Mouse (Mus musculus) right cerebral cortex, postnatal 14 days (tissue): ENCODE measurements around the gene Vps41.

Source experiments
- DNase-seq: peaks from one replicate; pipeline ENCODE4 v3.0.0; 2022

Gene Vps41

DNA sequence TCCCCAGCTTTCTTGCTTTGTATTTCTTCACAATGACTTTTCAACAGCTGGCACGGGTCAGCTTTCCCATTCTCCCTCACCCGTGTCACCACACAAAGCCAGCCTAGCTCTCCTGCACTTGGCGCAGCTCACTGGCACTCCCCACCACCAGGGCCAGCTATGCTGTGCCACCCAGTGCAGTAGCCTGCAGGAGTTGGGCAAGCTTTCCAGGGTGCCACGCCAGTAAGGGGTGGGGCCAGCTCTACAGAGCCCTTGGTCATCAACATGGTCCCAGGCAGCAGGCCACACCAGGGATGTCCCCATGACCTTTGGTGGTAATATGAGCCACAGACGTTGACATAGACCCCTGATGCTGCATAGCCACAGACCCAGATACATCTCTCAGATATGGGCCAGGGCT lies 80.5 kb downstream of the Vps41 start:
- no peak for DNase-seq

DNA sequence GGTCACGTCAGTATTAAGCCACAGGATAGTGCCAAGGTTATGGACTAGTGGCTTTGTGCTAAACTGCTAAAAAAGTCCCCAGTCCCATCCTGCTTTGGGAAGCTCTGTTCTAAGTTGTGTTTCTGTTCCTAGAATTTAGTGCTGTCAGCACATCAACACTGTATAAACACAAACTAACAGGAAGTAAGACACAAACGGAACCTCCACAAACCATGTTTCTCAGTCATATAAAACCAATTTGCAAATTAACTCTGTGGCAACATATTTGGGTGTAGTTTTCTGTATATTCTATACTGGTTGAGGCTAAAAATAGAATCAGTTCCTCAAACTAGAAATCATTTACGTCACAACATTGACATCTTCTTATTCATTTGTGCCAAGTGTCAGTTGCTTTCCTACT lies 83.3 kb downstream of the Vps41 start:
- no peak for DNase-seq

DNA sequence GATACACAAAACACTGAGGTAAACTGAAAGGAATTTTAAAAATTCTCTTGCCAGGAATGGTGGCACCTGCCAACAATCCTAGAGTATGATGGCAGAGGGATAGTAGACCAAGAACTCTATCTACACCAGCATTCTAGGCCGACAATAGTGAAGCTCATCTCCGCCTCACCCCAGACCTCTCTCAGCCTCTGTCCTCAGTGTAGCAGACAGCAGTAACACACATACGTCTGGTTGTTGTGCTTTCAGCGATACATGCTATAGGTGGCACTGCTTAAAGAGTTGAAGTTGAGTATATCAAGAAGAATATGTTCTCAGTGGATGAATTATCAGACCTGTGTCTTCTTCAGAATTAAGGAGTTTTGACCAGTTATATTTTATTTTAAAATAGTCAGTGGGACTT lies 92.4 kb downstream of the Vps41 start:
- DNase-seq: no peak

DNA sequence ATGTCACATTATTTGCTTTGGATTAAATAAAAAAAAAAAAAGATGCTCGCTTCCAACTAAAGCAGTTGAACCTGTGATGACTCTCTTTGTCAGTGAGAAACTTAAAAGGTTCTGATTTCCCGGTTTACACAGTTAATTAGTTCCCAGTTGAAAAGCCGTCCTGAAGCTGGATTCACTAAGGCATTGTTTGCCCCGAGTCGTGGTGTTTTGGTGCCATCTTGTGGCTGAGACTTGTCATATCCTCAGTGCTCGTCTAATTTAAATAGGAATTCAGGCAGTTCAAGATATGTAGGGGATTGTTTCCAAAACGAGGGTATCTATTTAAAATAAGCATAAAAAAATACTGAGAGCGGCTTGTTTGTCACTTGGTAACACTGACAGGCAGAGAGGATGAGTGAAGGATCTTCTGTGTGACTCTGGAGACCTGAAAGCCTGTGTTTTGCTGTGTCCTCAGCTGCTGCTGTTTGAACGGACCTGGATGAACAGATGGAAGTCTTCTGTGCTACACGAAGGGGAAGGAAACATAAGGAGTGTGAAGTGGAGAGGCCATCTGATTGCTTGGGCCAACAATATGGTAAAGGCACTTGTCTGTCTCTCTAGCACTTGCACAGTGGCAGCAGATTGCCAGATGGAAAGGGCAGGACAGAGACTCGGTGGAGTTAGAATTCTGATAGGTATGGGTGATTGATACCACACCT lies 93.0 kb downstream of the Vps41 start:
- DNase-seq: peak; percentile 52

DNA sequence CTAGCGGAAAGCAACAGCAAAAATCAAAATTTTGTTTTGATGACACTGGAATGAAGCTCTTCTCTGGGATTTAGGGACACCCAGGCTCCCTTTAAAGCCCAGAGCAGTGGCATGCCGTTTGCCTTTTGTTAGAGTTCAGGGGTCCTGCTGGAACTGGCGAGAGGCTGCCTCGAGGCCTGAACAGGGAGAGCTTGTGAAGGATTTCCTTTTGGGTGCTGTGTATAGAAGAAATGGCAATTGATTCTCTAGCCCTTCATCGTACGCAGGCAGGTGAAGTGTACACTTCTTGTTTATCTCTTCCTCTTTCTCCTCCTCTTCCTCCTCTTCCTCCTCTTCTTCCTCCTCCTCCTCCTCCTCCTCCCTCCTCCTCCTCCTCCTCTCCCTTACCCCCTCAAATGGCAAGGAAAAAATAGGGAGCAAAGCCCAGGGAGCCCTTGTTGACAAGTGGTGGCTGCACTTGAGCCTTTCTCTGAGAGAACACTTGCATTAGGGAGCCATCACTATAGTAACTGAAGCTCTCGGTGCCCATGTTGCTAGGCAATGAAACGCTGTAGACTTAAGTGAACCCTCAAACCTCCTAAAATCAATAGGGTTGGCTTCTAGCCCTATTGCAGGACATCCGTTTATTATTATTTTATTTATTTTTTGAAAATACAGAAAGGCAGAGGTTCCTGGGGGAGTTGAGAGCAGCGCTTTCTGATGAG lies 107.5 kb downstream of the Vps41 start:
- DNase-seq: no peak

DNA sequence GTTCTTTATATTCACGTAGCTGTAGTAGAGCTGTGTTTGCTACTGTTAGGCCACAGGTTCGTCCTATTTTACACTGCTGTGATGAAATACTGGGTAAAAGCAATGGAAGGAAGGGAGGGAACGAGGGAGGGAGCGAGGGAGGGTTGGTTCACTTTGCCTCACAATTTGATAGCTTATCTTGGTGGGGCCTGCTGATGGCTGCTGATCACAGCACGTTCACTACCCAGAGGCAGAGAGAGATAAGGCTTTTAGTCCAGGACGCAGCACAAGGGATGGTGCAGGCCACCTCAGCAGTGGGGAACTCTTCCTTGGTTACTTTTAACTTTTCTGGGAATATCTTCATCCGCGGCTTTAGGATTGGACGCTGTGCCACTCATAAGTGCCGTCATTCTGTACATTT lies 109.9 kb downstream of the Vps41 start:
- DNase-seq: no peak

DNA sequence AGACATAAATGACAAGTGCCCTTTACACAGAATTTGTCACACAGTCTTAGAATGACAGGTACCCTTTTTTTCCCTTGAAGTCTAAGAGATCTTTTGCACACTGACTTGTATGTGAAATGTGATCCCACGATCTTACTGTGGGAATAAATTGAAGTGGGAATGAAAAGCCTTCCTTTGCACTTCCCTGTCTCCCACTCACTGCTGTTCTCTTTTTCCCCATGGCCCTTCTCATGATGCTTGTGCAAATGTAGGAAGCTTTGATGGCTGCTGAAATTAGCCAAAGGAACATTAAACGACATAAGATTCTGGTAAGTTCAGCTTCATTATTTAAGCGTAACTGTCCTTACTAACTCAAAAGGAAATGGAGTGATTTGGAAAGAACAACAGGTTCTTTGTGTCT lies 113.4 kb downstream of the Vps41 start:
- DNase-seq: no peak

DNA sequence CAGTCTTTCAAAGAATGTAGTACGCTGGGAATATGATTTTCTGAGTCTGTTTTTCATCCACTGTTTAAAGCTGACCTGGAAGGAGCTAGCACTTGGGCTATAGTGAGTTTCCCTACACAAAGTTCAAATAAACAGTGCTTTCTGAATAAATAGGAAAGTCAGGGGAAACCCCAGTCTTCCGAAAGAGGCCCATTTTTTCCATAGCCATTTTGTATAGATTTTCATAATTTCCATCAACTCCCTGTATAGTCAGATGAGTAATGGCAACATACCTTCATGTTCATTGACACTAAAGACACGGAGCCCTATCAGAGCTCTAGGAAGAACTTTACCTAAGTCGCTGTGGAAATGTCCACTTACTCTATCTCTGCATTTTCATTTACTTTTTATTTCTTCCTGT lies 122.1 kb downstream of the Vps41 start:
- DNase-seq: no peak

DNA sequence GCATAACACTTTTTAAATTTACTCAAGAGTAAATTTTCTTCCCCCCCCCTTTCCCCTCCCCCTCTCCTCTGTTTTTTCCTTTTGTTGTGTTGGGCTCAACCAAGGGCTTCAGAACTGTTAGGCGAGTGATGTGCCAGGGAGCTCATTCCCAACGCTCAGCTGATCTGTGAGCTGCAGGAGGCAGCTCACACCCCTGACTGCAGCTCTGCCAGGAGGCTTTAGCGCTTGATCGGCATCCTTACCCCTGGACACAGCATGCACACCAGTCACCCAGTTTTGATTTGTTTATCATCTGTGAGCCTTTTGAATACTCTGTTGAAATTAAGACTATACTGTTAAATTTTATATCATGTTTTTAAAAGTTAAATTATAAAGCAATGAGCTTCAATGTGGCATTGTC lies 123.3 kb downstream of the Vps41 start:
- no peak for DNase-seq

DNA sequence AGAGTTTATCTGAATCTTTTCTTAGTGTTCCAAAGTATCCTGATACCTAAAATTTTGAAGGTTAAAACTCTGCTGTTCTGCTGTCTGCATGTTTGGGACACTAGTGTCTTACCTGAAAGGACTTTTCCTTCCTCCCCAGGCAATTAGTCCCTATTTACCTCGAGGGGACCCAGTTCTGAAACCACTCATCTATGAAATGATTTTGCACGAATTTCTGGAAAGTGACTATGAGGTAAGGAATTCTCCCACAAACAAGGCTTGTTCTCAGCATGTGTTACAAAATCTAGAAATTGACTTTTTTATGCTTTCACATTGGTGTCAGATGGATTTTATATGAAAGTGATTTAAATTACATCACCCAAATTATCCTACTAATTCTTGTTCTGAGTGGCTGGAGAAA lies 123.9 kb downstream of the Vps41 start:
- DNase-seq: no peak

DNA sequence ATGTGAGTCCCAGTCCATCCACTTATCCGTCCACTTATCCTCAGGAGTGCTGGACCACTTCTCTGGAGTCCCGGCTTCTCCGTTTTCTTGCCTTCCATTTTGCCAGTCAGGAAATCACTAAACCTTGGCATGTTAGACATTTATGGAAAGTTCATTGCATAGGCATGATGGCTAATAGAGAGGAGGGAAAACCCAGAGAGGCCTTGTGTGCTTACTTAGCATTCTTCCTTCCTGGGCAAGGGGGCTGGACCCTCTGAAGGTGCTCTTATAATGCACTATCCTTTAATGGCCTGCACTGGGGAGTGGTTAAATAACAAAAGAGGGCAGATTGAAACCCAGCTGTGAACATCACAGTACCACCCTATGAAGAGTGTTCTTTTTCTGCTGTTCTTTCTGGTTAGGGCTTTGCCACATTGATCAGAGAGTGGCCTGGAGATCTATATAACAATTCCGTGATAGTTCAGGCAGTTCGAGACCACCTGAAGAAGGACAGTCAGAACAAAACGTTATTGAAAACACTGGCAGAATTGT lies 124.7 kb downstream of the Vps41 start:
- no peak for DNase-seq

DNA sequence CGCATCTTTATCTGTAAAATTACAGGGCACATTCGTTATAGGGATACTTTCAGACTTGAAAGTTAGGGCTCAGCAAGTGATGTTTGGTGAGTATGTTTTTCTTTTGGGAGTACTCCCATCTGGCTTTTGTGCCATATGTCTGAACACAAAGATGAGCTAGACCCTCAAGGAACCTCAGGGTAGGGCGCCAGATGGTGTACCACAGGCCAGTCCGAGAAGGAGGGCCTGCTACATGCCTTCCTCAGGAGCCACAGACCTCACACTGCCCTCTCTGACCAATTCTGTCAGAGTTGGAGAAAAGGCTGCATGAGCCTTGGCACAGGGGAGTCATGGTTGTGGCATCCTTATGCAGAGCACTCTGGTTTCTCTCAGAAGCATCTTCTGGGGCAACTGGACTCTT lies 125.5 kb downstream of the Vps41 start:
- DNase-seq: no peak

DNA sequence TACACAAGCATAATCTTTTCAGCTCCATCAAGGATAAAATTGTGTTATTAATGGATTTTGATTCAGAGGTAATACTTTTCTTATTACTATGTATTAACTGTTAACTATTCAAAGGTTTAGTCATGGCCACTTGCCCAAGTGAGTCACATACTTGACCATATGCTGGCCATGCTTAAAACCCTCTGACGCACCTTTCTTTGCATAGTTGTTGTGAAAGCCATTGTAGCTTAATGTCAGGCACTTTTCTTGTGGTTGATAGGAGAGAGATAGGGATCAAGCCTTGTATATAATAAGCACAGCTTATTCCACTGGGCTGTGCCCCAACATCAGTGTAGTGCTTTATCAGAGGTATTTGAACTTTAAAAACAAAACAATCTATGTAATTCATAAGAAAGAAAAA lies 126.5 kb downstream of the Vps41 start:
- DNase-seq: no peak

DNA sequence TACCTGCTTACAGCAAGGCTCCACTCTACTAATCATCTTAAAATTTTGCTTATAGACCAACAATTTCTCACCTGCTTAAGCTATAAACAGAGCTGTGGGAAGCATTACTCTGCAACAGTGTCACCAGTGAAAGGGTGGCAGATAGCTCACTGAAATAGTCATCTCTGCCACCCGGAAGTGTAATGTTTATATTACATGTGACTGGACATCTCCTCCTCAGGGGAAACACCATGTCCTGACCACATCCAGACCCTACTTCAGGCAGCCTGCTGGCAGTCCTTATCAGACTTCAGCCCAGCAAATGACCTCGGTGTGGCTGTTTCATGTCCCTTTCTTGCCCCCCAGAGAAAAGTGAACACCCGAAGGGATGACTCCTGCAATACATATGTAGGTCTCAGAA lies 130.3 kb downstream of the Vps41 start:
- DNase-seq: no peak

DNA sequence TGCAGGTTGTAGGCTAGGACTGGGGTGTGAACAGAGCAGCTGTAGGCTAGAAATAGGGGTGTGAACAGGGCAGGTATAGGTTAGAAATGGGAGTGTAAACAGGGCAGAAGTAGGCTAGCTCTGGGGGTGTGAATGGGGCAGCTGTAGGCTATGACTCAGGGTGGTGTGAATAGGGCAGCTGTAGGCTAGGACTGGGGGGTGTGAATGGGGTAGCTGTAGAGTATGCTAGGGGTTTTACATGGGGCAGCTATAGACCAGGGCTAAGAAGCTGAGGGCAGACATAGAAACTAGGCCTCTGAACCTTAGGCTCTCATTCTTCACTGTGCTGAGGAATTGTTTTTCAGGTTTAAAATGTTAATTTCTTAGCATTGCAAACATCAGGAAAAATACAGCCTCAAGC lies 132.5 kb downstream of the Vps41 start:
- no peak for DNase-seq

DNA sequence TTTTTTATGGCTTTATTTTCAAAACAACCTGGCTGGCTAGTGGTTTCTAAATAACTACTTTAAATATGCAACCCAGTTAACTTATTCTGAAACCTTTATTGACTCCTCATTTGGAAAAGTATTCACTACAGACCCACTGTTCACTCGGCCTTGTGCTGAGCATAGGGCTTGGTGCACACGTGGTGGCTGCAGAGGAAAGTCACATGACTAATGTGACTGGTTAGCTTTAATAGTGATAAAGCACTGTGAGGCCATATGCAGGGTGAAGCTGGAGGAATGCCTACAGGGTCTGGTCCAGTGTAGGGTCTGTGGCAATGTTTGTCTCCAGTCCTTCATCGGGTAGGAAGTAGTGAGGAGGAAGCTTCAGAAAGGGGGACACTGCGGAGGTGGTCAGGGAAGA lies 134.1 kb downstream of the Vps41 start:
- DNase-seq: no peak

DNA sequence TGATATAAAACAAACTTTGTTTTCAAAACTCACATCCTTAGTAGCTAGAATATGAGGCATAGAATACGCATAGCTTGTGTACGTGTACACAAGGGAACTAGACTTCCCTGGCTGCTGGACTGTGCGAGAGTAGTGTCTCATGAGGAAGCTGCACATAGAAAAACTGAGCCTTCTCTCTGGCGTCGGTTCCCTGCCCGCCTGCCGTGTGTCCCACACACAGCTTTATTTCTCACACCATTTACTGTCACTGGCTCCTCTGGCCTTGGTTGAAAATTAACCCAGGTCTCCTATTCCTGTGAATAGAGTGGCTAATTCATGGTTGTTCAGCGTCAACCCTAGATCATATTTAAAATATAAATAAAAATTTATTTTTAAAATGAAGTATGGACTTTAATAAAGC lies 135.6 kb downstream of the Vps41 start:
- DNase-seq: no peak

DNA sequence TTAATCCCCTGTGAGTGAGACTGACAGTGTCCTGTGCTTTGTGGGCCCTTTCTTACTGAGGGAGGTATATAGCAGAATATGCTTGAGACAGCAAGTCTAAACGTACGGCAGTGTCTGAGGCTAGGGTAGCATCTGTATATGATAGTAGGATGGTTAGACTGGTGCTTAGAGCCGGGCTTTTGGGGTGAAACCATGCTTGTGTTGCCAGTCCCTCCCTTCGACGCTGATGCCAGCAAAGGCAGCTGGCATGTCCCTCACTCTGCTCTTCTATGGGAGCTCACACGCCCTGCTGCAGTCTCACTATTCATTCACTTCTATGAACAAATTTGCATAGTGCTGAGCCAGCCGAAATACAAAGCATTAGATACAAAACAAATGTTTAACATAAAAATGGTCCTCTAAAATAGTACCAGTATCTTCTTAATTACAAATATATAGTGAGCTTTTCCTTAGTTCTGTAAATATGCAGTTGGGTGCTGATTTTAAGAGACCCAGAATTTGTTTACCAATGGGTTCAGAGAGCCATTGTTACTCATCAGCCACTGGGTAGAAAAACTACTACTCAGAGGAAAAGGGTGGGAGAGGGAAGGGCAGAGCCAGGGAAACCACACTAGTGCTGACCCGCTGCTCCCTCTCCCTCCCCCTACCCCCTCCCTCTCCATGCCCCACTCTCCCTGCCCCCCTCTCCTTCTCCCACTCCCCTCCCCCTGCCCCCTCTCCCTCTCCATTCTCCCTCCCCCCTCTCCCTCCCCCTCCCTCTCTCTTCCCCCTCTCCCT lies 139.1 kb downstream of the Vps41 start:
- no peak for DNase-seq

DNA sequence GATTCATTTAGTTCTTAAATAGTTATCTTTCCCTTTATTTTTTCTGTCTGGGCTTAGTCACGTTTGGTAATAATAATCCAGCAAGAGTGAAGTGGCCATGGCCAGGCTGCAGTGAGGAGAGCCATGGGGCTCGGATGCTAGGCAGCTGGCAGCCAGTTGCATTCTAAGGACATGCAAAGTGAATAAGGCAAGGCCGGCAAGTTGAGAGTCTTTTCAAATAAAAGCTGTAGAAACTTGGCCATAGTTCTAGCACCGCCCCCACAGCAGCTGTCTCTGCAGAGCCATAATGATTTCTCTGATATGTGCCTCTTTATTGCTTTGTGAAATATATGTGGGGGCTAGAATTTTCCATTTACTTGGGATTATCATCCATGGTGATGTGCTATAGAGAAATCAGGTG lies 141.1 kb downstream of the Vps41 start:
- DNase-seq: peak; percentile 69

DNA sequence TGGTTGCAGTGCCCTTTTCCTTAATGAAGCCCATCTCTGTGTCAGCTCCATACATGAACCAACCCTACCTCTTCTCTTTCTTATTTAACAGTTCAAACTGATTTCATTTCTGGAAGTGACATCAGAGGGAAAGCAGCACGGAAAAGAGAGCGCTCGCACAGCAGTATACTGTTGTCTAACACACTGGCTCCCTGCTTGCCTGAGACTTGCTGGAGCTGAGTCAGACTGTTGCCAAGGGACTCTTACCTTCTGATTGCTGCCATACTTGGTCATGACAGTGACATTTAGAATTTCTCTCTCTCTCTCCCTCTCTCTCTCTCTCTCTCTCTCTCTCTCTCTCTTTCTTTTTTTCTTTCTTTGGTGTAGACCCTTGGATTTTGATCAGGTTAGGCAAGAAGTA lies 142.3 kb downstream of the Vps41 start:
- DNase-seq: no peak

DNA sequence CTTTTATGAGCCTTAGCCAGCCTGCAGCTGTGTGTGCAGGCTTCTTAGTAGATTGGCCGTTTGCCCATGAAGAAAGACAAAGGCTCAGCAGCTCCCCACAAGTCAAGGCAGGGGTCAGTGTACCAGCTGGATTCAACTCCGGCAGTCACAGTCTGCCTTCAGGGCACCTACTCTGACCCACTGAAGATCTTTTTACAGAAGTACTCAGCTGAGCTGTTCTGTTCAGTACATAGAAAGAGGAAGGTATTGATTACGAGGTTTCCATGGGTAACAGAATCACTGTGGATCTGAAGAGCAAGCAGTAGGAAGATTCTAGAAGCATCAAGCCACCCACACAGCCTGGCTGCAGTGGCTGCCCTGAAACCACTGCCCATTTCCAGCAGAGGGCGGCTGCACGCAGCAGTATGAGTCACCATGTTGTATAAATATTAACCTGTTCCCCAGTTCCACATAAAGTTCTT lies 151.0 kb downstream of the Vps41 start:
- peak; percentile 38 for DNase-seq

DNA sequence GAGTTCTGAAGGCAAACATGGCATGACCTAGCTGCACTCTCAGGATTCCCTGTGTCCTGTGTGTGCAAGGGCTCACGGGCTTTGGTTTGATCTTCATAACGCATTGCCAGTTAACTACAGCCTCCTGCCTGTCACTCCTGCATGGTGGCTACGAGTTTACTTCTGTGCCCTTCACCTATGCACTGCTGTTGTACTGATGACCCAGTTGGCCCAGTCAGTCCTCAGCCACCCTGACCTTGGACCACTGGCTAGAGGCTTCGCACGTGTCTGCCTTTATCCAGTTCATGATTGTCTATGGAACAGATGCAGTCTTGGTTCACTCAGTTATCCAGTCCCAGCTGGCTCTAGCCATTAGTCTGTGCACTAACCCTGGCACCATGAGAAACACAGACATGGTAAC lies 151.7 kb downstream of the Vps41 start:
- DNase-seq: no peak

DNA sequence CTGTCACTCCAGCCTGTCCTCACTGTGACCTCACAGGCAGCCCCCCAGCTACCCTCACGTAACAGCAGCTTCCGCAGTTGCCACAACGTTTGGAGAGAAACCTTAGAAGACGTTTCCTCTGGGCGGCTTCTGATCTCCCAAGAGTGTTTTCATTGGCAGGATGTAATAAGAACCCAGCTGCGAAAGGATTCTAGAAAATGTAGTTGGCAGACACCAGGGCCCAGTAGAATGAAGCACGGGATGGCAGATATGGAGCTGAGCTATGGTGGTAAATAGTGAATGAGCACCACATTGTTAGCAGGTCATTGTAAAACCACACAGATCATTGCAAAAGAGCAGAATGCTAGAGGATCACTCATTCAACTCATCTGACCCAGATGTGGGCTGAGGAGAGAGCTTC lies 158.2 kb downstream of the Vps41 start:
- DNase-seq: no peak

DNA sequence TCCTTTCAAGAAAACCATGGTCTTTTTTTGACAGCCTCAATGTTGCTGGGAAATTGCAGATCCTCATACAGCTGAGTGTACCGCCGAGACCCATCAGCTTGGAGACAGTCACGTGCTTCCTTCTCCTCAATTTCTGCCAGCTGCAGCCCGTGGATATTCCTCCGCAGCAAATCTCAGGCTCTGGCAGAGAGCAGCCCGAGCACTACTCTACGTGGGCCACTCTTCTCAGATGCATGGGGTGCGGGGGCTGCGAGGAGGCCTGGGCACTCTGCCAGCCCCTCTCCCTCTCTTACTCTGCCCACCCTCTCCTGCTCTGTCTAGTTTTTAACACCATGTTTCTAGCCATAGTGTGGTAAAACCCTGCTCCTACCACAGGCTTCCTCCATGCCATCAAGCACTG lies 175.8 kb downstream of the Vps41 start:
- peak; percentile 60 for DNase-seq
